Mouse (Mus musculus) liver, postnatal 0 days (tissue): Measurements from ENCODE around the gene Blzf1.

Experiments used
- CTCF ChIP-seq: sonication (generic); IDR thresholded peaks from 2 replicates; pipeline ENCODE4 v1.5.1; 2016; ENCODE audit warnings: antibody characterized with exemption, low read depth
- EP300 ChIP-seq: IDR thresholded peaks from 2 replicates; pipeline ENCODE4 v1.6.1; 2016; ENCODE audit warnings: antibody characterized with exemption, low read depth, mild to moderate bottlenecking

- no peak for TF ChIP-seq EP300
- TF ChIP-seq CTCF, result no peak
Observed at GRCm38 (mm10) chr1:164294071-164294470, 13.2 kb downstream of the Blzf1 start.
